Mouse (Mus musculus) liver, embryonic 16.5 days (tissue): ENCODE measurements around the gene Rdh16. TPM values are rescaled to one million over a fixed set of nuclear protein-coding genes. Genes with fewer than 3 reads are reported as not detected.
"Not testable (repeated sequence)": the region's sequence is repeated elsewhere in the genome, so short reads cannot be mapped to it uniquely, and the experiment has no call there.

Source experiments
- ATAC-seq: fragments of 200-750 bp; cut with Nextera tagmentation; 2 replicates; pipeline ENCODE4 v1.8.0; 2017; ENCODE audit warnings: low read depth, mild to moderate bottlenecking, moderate number of reproducible peaks, moderate library complexity
- H3K27ac ChIP-seq: fragments of 300-500 bp; sonication (generic); 2 replicates; pipeline ENCODE4 v1.5.1; 2014; ENCODE audit warnings: mild to moderate bottlenecking, low read length
- H3K27me3 ChIP-seq: fragments of 300-500 bp; sonication (generic); 2 replicates; pipeline ENCODE4 v1.6.1; 2014; ENCODE audit warnings: low read depth, low read length, mixed read lengths; ENCODE audit not compliant: control insufficient read depth, insufficient read depth
- H3K36me3 ChIP-seq: fragments of 300-500 bp; sonication (generic); 2 replicates; pipeline ENCODE4 v1.6.1; 2014; ENCODE audit warnings: mild to moderate bottlenecking; ENCODE audit not compliant: control insufficient read depth, insufficient read depth
- H3K4me1 ChIP-seq: fragments of 300-500 bp; sonication (generic); 2 replicates; pipeline ENCODE4 v1.6.1; 2014; ENCODE audit warnings: low read depth, low read length, mixed read lengths; ENCODE audit not compliant: control insufficient read depth
- H3K4me2 ChIP-seq: fragments of 300-500 bp; sonication (generic); 2 replicates; pipeline ENCODE4 v1.6.1; 2014; ENCODE audit warnings: low read depth, low read length, mixed read lengths
- H3K4me3 ChIP-seq: fragments of 300-500 bp; sonication (generic); 2 replicates; pipeline ENCODE4 v1.5.1; 2014; ENCODE audit warnings: low read depth, mild to moderate bottlenecking, low read length
- H3K9ac ChIP-seq: fragments of 300-500 bp; sonication (generic); 2 replicates; pipeline ENCODE4 v1.6.1; 2014; ENCODE audit warnings: low read depth, low read length
- H3K9me3 ChIP-seq: fragments of 300-500 bp; sonication (generic); replicated peaks from 2 replicates; pipeline ENCODE4 v1.6.1; 2016; ENCODE audit warnings: low read length; ENCODE audit not compliant: control insufficient read depth
- WGBS: fragments of 180-500 bp; shearing (Covaris S2); extraction: QIAGEN DNeasy Blood & Tissue Kit; methylation state at CpG from one replicate; pipeline ENCODE4 v1.1.7; 2014; ENCODE audit not compliant: insufficient replicate concordance; 5-methylcytosine and 5-hydroxymethylcytosine counted together
- polyA plus RNA-seq: library from polyadenylated mRNA; unstranded; fragments of >200 nt; fragmentation: Nextera tagmentation; extraction: Ambion mirVana; gene quantifications from 2 replicates; pipeline ENCODE4 v1.2.1, GENCODE M21; 2015

The Rdh16 gene
- polyA plus RNA-seq, 1 experiment from 2014 or later, result 0.04 TPM

- not testable (repeated sequence) for H3K27me3 ChIP-seq, ATAC-seq, H3K9me3 ChIP-seq, H3K4me3 ChIP-seq, H3K27ac ChIP-seq, H3K9ac ChIP-seq, H3K4me1 ChIP-seq, H3K36me3 ChIP-seq, H3K4me2 ChIP-seq
- whole genome bisulfite sequencing, result 76% methylated on average over 5 of the region's 5 CpGs
Measured at GRCm38 (mm10) chr10:127845945-127846344, 45.0 kb downstream of the Rdh16 start.

- no peak overlapping the region for H3K27ac ChIP-seq
- H3K4me1 ChIP-seq, result no peaks in the 10 kb centered on the region; the same call in 1 of the 2 replicates
- ATAC-seq, result peak; percentile 75
- no peaks in the 10 kb centered on the region for H3K36me3 ChIP-seq
- no peak overlapping the region for H3K4me2 ChIP-seq
- H3K4me3 ChIP-seq, result no peak overlapping the region
- no peak overlapping the region for H3K9ac ChIP-seq
- H3K9me3 ChIP-seq, result no peaks in the 10 kb centered on the region
- H3K27me3 ChIP-seq, result no peaks in the 10 kb centered on the region
- 48% methylated on average over 1 of the region's 1 CpGs for WGBS
Measured at GRCm38 (mm10) chr10:127848089-127848488, 47.1 kb downstream of the Rdh16 start.

- Histone ChIP-seq H3K4me2 (no peak within 1 kb of the TSS), H3K4me1 (no peaks in the 10 kb centered on the region; the same call in 1 of the 2 replicates), H3K27ac (no peak within 1 kb of the TSS), H3K27me3 (no peaks in the 10 kb centered on the region), H3K9me3 (no peaks in the 10 kb centered on the region), H3K9ac (no peak within 1 kb of the TSS), H3K4me3 (no peak within 1 kb of the TSS), H3K36me3 (no peaks in the 10 kb centered on the region)
- ATAC-seq, result no peak
- WGBS, result 55% methylated on average over 1 of the region's 1 CpGs
Measured at GRCm38 (mm10) chr10:127849628-127850027, 48.7 kb downstream of the Rdh16 start, which contains the start of gene Rdh19. TSS of gene Rdh19 (plus strand) at chr10:127849928.

GRCm38 (mm10) chr10:127856376-127856775, 55.4 kb downstream of the Rdh16 start:
- Histone ChIP-seq H3K4me3 (no peak overlapping the region), H3K36me3 (no peaks in the 10 kb centered on the region), H3K9ac (no peak overlapping the region), H3K27ac (no peak overlapping the region), H3K9me3 (no peaks in the 10 kb centered on the region), H3K4me1 (no peaks in the 10 kb centered on the region), H3K4me2 (no peak overlapping the region), H3K27me3 (no peaks in the 10 kb centered on the region)
- no peak for ATAC-seq

- Histone ChIP-seq H3K36me3 (no peaks in the 10 kb centered on the region), H3K27me3 (no peaks in the 10 kb centered on the region), H3K4me3 (no peak overlapping the region), H3K4me2 (no peak overlapping the region), H3K27ac (no peak overlapping the region), H3K9ac (no peak overlapping the region), H3K9me3 (no peaks in the 10 kb centered on the region), H3K4me1 (no peaks in the 10 kb centered on the region)
- no peak; the same call in 1 of the 2 replicates for ATAC-seq
Measured at GRCm38 (mm10) chr10:127864931-127865330, 64.0 kb downstream of the Rdh16 start.

- no peak within 1 kb of the TSS for H3K27ac ChIP-seq
- no peak within 1 kb of the TSS for H3K9ac ChIP-seq
- no peak for ATAC-seq
- H3K4me3 ChIP-seq, result no peak within 1 kb of the TSS
- H3K27me3 ChIP-seq, result no peaks in the 10 kb centered on the region
- H3K36me3 ChIP-seq, result no peaks in the 10 kb centered on the region
- H3K4me1 ChIP-seq, result no peaks in the 10 kb centered on the region
- no peak within 1 kb of the TSS for H3K4me2 ChIP-seq
- WGBS, result 47% methylated on average over 3 of the region's 3 CpGs
- H3K9me3 ChIP-seq, result no peaks in the 10 kb centered on the region
Measured at GRCm38 (mm10) chr10:127866232-127866631, 65.3 kb downstream of the Rdh16 start, which contains the start of gene Rdh16f2. TSS of gene Rdh16f2 (plus strand) at chr10:127866474.

GRCm38 (mm10) chr10:127872484-127872883, 71.5 kb downstream of the Rdh16 start:
- ATAC-seq, result no peak
- Histone ChIP-seq H3K9ac (no peak overlapping the region), H3K4me2 (no peak overlapping the region), H3K9me3 (no peaks in the 10 kb centered on the region), H3K36me3 (no peaks in the 10 kb centered on the region), H3K27me3 (no peaks in the 10 kb centered on the region), H3K27ac (no peak overlapping the region), H3K4me3 (no peak overlapping the region), H3K4me1 (no peaks in the 10 kb centered on the region)
- WGBS, result 47% methylated on average over 4 of the region's 4 CpGs

GRCm38 (mm10) chr10:127877681-127878080, 76.7 kb downstream of the Rdh16 start:
- peaks cover 12% of the 10 kb centered on the region for H3K4me1 ChIP-seq
- no peak overlapping the region for H3K4me3 ChIP-seq
- no peaks in the 10 kb centered on the region for H3K9me3 ChIP-seq
- peak; percentile 83 for ATAC-seq
- WGBS, result 22% methylated on average over 2 of the region's 2 CpGs
- H3K9ac ChIP-seq, result no peak overlapping the region
- H3K27me3 ChIP-seq, result no peaks in the 10 kb centered on the region
- peak overlapping the region; percentile 69 for H3K27ac ChIP-seq
- no peaks in the 10 kb centered on the region for H3K36me3 ChIP-seq
- no peak overlapping the region for H3K4me2 ChIP-seq

- no peak overlapping the region for H3K4me3 ChIP-seq
- ATAC-seq, result peak; percentile 19; the same call in 1 of the 2 replicates
- 32% methylated on average over 3 of the region's 3 CpGs for WGBS
Measured at GRCm38 (mm10) chr10:127878262-127879057, 77.5 kb downstream of the Rdh16 start.

More at GRCm38 (mm10) chr10:127878262-127879057, 77.5 kb downstream of the Rdh16 start:
- no peaks in the 10 kb centered on the region for H3K27me3 ChIP-seq
- no peaks in the 10 kb centered on the region for H3K36me3 ChIP-seq
- no peaks in the 10 kb centered on the region for H3K9me3 ChIP-seq
- no peak overlapping the region for H3K4me2 ChIP-seq
- H3K27ac ChIP-seq, result peak overlapping the region; percentile 69
- H3K4me1 ChIP-seq, result peaks cover 12% of the 10 kb centered on the region
- no peak overlapping the region for H3K9ac ChIP-seq
